ENCODE assay signal across 26 mouse cellular contexts in genomic region chr7:121041989-121042388, GRCm38 (mm10). TPM values are rescaled to one million over a fixed set of nuclear protein-coding genes. Genes with fewer than 3 reads are reported as not detected.
A peak's percentile ranks its signal among the peaks of the same experiment; 100 is the strongest.
DNase-seq lines count a peak whose midpoint lies in the region; ATAC-seq and TF ChIP-seq lines count a peak whose summit lies in the region.
"Had no signal": no experiment of that assay in that cellular context is flagged by ENCODE, and none has a peak within 500 bp of the region (broad histone marks: within the 10 kb centered on the region; RNA-seq: fewer than 3 reads in every experiment).

No protein-coding gene starts in this region.

- no peaks in the 10 kb centered on the region for H3K36me3 ChIP-seq in lung, embryonic 14.5 days (ENCODE audit: insufficient read depth)
- H3K36me3 ChIP-seq in stomach, postnatal 0 days (ENCODE audit: control insufficient read depth, insufficient read depth, low read length) = no peaks in the 10 kb centered on the region
- H3K36me3 ChIP-seq: embryonic facial prominence, embryonic 13.5 days; forebrain, embryonic 15.5 days; heart, embryonic 10.5 days; heart, embryonic 15.5 days; hindbrain, embryonic 13.5 days had no signal

- peak; percentile 43 for DNase-seq in heart, adult 11 months
- DNase-seq in heart, adult 18-20 months = no peak
- DNase-seq in lung, embryonic 14.5 days = peak; percentile 31
- no peak for DNase-seq in lung, postnatal 4 days
- no peak for DNase-seq in stomach, postnatal 0 days (ENCODE audit: low spot score)
- DNase-seq in frontal cortex, adult 2 months (ENCODE audit: extremely low spot score in 1 of 2, low spot score in 1 of 2) = no peak
- DNase-seq: adrenal gland, postnatal 14 days; cerebellum, adult 11-12 months; cerebellum, adult 9-10 months; cerebellum, postnatal 25 days; gastrocnemius, postnatal 10 days; heart, postnatal 14 days had no signal

- no peak for TF ChIP-seq CTCF in lung, embryonic 14.5 days (IDR thresholded peaks at IDR 0.05; ENCODE audit: low read depth)
- no peak for TF ChIP-seq CTCF in embryonic fibroblast, embryonic 13.5 days (IDR thresholded peaks at IDR 0.05; ENCODE audit: borderline replicate concordance, insufficient read depth, low read length)
- TF ChIP-seq CTCF in stomach, postnatal 0 days (IDR thresholded peaks at IDR 0.05; ENCODE audit: low read depth) = no peak

- peak; percentile 79 for ATAC-seq in lung, embryonic 14.5 days (ENCODE audit: insufficient read depth)
- no peak for ATAC-seq in stomach, postnatal 0 days (ENCODE audit: low FRiP score, low TSS enrichment)
- ATAC-seq: activated CD4-positive, CD25-positive, alpha-beta regulatory T cell, adult 4 months; forebrain, embryonic 15.5 days; hindbrain, postnatal 0 days had no signal

- WGBS in lung, embryonic 14.5 days = 52% methylated on average over 1 of the region's 1 CpGs
- WGBS in stomach, postnatal 0 days = 39% methylated on average over 1 of the region's 1 CpGs

- no peak for TF ChIP-seq EP300 in stomach, postnatal 0 days (optimal IDR thresholded peaks at IDR 0.05)

- no peak overlapping the region for H3K9ac ChIP-seq in lung, embryonic 14.5 days
- no peak overlapping the region for H3K9ac ChIP-seq in stomach, postnatal 0 days (ENCODE audit: low read length)
- H3K9ac ChIP-seq: embryonic facial prominence, embryonic 13.5 days; forebrain, embryonic 15.5 days; heart, embryonic 15.5 days; hindbrain, embryonic 13.5 days had no signal

- no peak overlapping the region for H3K4me2 ChIP-seq in lung, embryonic 14.5 days
- H3K4me2 ChIP-seq in stomach, postnatal 0 days (replicated peaks; ENCODE audit: low read depth) = no peak overlapping the region
- H3K4me2 ChIP-seq: embryonic facial prominence, embryonic 13.5 days; forebrain, embryonic 15.5 days; heart, embryonic 15.5 days; hindbrain, embryonic 13.5 days had no signal

- H3K4me3 ChIP-seq in lung, embryonic 14.5 days (ENCODE audit: low read depth, low read length) = no peak overlapping the region
- no peak overlapping the region for H3K4me3 ChIP-seq in embryonic fibroblast, embryonic 13.5 days (ENCODE audit: insufficient read depth, low read length)
- H3K4me3 ChIP-seq in stomach, postnatal 0 days (ENCODE audit: low read depth, low read length) = no peak overlapping the region
- H3K4me3 ChIP-seq: embryonic facial prominence, embryonic 13.5 days; forebrain, embryonic 15.5 days; heart, embryonic 10.5 days; heart, embryonic 15.5 days; hindbrain, embryonic 13.5 days had no signal

- no peaks in the 10 kb centered on the region for H3K9me3 ChIP-seq in lung, embryonic 14.5 days (ENCODE audit: low read depth, low read length)
- no peaks in the 10 kb centered on the region for H3K9me3 ChIP-seq in stomach, postnatal 0 days (ENCODE audit: control insufficient read depth, low read length)
- H3K9me3 ChIP-seq: embryonic facial prominence, embryonic 13.5 days; forebrain, embryonic 15.5 days; heart, embryonic 10.5 days; heart, embryonic 15.5 days; hindbrain, embryonic 13.5 days had no signal

- TF ChIP-seq POLR2A in embryonic fibroblast, embryonic 13.5 days (IDR thresholded peaks at IDR 0.05; ENCODE audit: low read depth, low read length) = no peak

- peaks cover 3% of the 10 kb centered on the region; the same call in 1 of the 2 replicates for H3K4me1 ChIP-seq in lung, embryonic 14.5 days (ENCODE audit: insufficient read depth)
- H3K4me1 ChIP-seq in embryonic fibroblast, embryonic 13.5 days (ENCODE audit: control insufficient read depth, insufficient read depth, low read length) = peaks cover 21% of the 10 kb centered on the region
- H3K4me1 ChIP-seq in stomach, postnatal 0 days (replicated peaks; ENCODE audit: control insufficient read depth, insufficient read depth) = peaks cover 2% of the 10 kb centered on the region; the same call in 1 of the 2 replicates

- H3K27ac ChIP-seq in lung, embryonic 14.5 days (ENCODE audit: low read depth) = no peak overlapping the region
- peak overlapping the region; percentile 31; the same call in 1 of the 2 replicates for H3K27ac ChIP-seq in embryonic fibroblast, embryonic 13.5 days (ENCODE audit: insufficient read depth, low read length)
- 0 out of 2 replicates have a peak overlapping the region, but pooled peaks have one; percentile 14 for H3K27ac ChIP-seq in stomach, postnatal 0 days (replicated peaks)
- H3K27ac ChIP-seq: embryonic facial prominence, embryonic 13.5 days; forebrain, embryonic 15.5 days; heart, embryonic 10.5 days; heart, embryonic 15.5 days; hindbrain, embryonic 13.5 days; hindbrain, postnatal 0 days had no signal

- no peaks in the 10 kb centered on the region for H3K27me3 ChIP-seq in lung, embryonic 14.5 days (ENCODE audit: insufficient read depth, low read length)
- H3K27me3 ChIP-seq in stomach, postnatal 0 days (ENCODE audit: control insufficient read depth, insufficient read depth, low read length) = no peaks in the 10 kb centered on the region
- H3K27me3 ChIP-seq: embryonic facial prominence, embryonic 13.5 days; forebrain, embryonic 15.5 days; heart, embryonic 15.5 days; hindbrain, embryonic 13.5 days had no signal

RNA-seq across cellular contexts. Expression of gene Mettl9, which starts 7.7 kb away (rescaled TPM):
- 10 to 100 TPM; 76.9 to 98.0 TPM for total RNA-seq in heart, adult 18-20 months (2021)
- polyA plus RNA-seq in lung, embryonic 14.5 days (2014; fragmentation: Nextera tagmentation; extraction: Ambion mirVana) = 166 and 180 TPM in 2 replicates
- polyA plus RNA-seq in embryonic fibroblast, embryonic 13.5 days (2011; ENCODE audit: insufficient read length, low read depth, missing spikeins) = 126 and 171 TPM in 2 replicates
- 82.1 and 85.2 TPM in 2 replicates for polyA plus RNA-seq in stomach, postnatal 0 days (2015; fragmentation: Nextera tagmentation; extraction: Ambion mirVana)
- polyA plus RNA-seq in frontal cortex, adult 2 months (2012; rRNA removed) = 58.0 and 60.3 TPM in 2 replicates

RNA-seq across cellular contexts. Expression of gene Igsf6, which starts 32.4 kb away (rescaled TPM):
- 1 to 10 TPM in 1 of 2 experiments, under 1 TPM in 1; 0.89 to 1.5 TPM for total RNA-seq in heart, adult 18-20 months (2021)
- polyA plus RNA-seq in lung, embryonic 14.5 days (2014; fragmentation: Nextera tagmentation; extraction: Ambion mirVana) = 1.8 and 2.6 TPM in 2 replicates
- polyA plus RNA-seq in embryonic fibroblast, embryonic 13.5 days (2011; ENCODE audit: insufficient read length, low read depth, missing spikeins) = 0.23 TPM in 1 of 2 replicates, not detected in the other
- 1.8 TPM in 2 replicates for polyA plus RNA-seq in stomach, postnatal 0 days (2015; fragmentation: Nextera tagmentation; extraction: Ambion mirVana)
- 0.34 and 0.72 TPM in 2 replicates for polyA plus RNA-seq in frontal cortex, adult 2 months (2012; rRNA removed)
- total RNA-seq: hindbrain, postnatal 0 days had no signal

RNA-seq across cellular contexts. Expression of gene Otoa, which starts 39.5 kb away (rescaled TPM):
- total RNA-seq in heart, adult 18-20 months (2021) = under 1 TPM; 0.05 to 0.18 TPM
- 0.14 TPM in 2 replicates for polyA plus RNA-seq in lung, embryonic 14.5 days (2014; fragmentation: Nextera tagmentation; extraction: Ambion mirVana)
- polyA plus RNA-seq in embryonic fibroblast, embryonic 13.5 days (2011; ENCODE audit: insufficient read length, low read depth, missing spikeins) = 0.12 and 0.32 TPM in 2 replicates
- 0.05 and 0.11 TPM in 2 replicates for polyA plus RNA-seq in stomach, postnatal 0 days (2015; fragmentation: Nextera tagmentation; extraction: Ambion mirVana)
- 0.18 and 1.2 TPM in 2 replicates for polyA plus RNA-seq in frontal cortex, adult 2 months (2012; rRNA removed)
- polyA plus RNA-seq: activated CD4-positive, CD25-positive, alpha-beta regulatory T cell, adult 4 months; forebrain, embryonic 11.5 days; forebrain, embryonic 15.5 days had no signal

RNA-seq across cellular contexts. Expression of gene Mfsd13b, which starts 59.7 kb away (rescaled TPM):
- not detected for total RNA-seq in heart, adult 18-20 months (2021)
- polyA plus RNA-seq in lung, embryonic 14.5 days (2014; fragmentation: Nextera tagmentation; extraction: Ambion mirVana) = 0.14 TPM in 1 of 2 replicates, not detected in the other
- not detected in 2 replicates for polyA plus RNA-seq in embryonic fibroblast, embryonic 13.5 days (2011; ENCODE audit: insufficient read length, low read depth, missing spikeins)
- 0.19 and 0.34 TPM in 2 replicates for polyA plus RNA-seq in stomach, postnatal 0 days (2015; fragmentation: Nextera tagmentation; extraction: Ambion mirVana)
- polyA plus RNA-seq in frontal cortex, adult 2 months (2012; rRNA removed) = 0.44 and 0.52 TPM in 2 replicates
- total RNA-seq: adrenal gland, adult 18-20 months; adrenal gland, postnatal 14 days; gastrocnemius, postnatal 10 days; gastrocnemius, postnatal 4 days; heart, postnatal 14 days; hematopoietic stem cell, adult 5-6 weeks; MEL had no signal
- polyA plus RNA-seq: activated CD4-positive, CD25-positive, alpha-beta regulatory T cell, adult 4 months; C2C12 had no signal

RNA-seq across cellular contexts. Expression of gene Cdr2, which starts 59.9 kb away (rescaled TPM):
- 10 to 100 TPM; 10.9 to 12.9 TPM for total RNA-seq in heart, adult 18-20 months (2021)
- 13.4 and 13.5 TPM in 2 replicates for polyA plus RNA-seq in lung, embryonic 14.5 days (2014; fragmentation: Nextera tagmentation; extraction: Ambion mirVana)
- 44.6 and 51.9 TPM in 2 replicates for polyA plus RNA-seq in embryonic fibroblast, embryonic 13.5 days (2011; ENCODE audit: insufficient read length, low read depth, missing spikeins)
- 5.0 and 5.6 TPM in 2 replicates for polyA plus RNA-seq in stomach, postnatal 0 days (2015; fragmentation: Nextera tagmentation; extraction: Ambion mirVana)
- 10.9 and 13.6 TPM in 2 replicates for polyA plus RNA-seq in frontal cortex, adult 2 months (2012; rRNA removed)

Comparison
In these comparisons a context has a peak if more than half of its experiments do, and no peak if none do; other contexts are left out.
1. DNase-seq: peak in heart, adult 11 months (single experiment) and lung, embryonic 14.5 days (single experiment); none in heart, adult 18-20 months (0 of 2), lung, postnatal 4 days (0 of 2), stomach, postnatal 0 days (single experiment) and frontal cortex, adult 2 months (0 of 2).